In genomic region chr6:17816865-17817435, GRCm38 (mm10) we compare ENCODE assay signal across 8 mouse cellular contexts.
DNase-seq lines count a peak whose midpoint lies in the region; ATAC-seq and TF ChIP-seq lines count a peak whose summit lies in the region.

No protein-coding gene starts in this region.

- no peak overlapping the region for H3K9ac ChIP-seq in lung, embryonic 14.5 days
- H3K9ac ChIP-seq in intestine, embryonic 16.5 days (ENCODE audit: low read depth, low read length) = no peak overlapping the region

- ATAC-seq in lung, embryonic 14.5 days (ENCODE audit: insufficient read depth) = peak; percentile 47
- ATAC-seq in intestine, embryonic 16.5 days = peak; percentile 63

- H3K4me2 ChIP-seq in lung, embryonic 14.5 days = no peak overlapping the region
- H3K4me2 ChIP-seq in intestine, embryonic 16.5 days (ENCODE audit: low read depth, low read length) = no peak overlapping the region

- H3K36me3 ChIP-seq in lung, embryonic 14.5 days (ENCODE audit: insufficient read depth) = peaks cover 9% of the 10 kb centered on the region; the same call in 1 of the 2 replicates
- H3K36me3 ChIP-seq in intestine, embryonic 16.5 days (ENCODE audit: control insufficient read depth, insufficient read depth, low read length) = no peaks in the 10 kb centered on the region

- WGBS in lung, embryonic 14.5 days = 14% methylated on average over 3 of the region's 3 CpGs
- WGBS in intestine, embryonic 16.5 days = 16% methylated on average over 3 of the region's 3 CpGs

- H3K9me3 ChIP-seq in lung, embryonic 14.5 days (ENCODE audit: low read depth, low read length) = no peaks in the 10 kb centered on the region
- H3K9me3 ChIP-seq in intestine, embryonic 16.5 days (ENCODE audit: control insufficient read depth, low read length) = no peaks in the 10 kb centered on the region

- H3K27me3 ChIP-seq in lung, embryonic 14.5 days (ENCODE audit: insufficient read depth, low read length) = no peaks in the 10 kb centered on the region
- no peaks in the 10 kb centered on the region for H3K27me3 ChIP-seq in intestine, embryonic 16.5 days (replicated peaks; ENCODE audit: control insufficient read depth, insufficient read depth, low read length)

- no peak for TF ChIP-seq CTCF in lung, embryonic 14.5 days (IDR thresholded peaks at IDR 0.05; ENCODE audit: low read depth)

- H3K4me3 ChIP-seq in lung, embryonic 14.5 days (ENCODE audit: low read depth, low read length) = no peak overlapping the region
- no peak overlapping the region for H3K4me3 ChIP-seq in intestine, embryonic 16.5 days (ENCODE audit: low read length)

- no peak for DNase-seq in lung, embryonic 14.5 days
- DNase-seq in lung, adult 18-20 months = no peak
- peak; percentile 14 for DNase-seq in embryo, embryonic 9.5 days (ENCODE audit: extremely low spot score)
- DNase-seq in skeletal muscle tissue, adult 2 months (ENCODE audit: low read depth, low spot score) = peak; percentile 90
- no peak for DNase-seq in thymus, postnatal 10 days (ENCODE audit: low spot score in 2 of 2)
- no peak for DNase-seq in testis, postnatal 10 days (ENCODE audit: low spot score)
- DNase-seq in urinary bladder, postnatal 25 days (ENCODE audit: low spot score) = no peak

- no peaks in the 10 kb centered on the region for H3K4me1 ChIP-seq in lung, embryonic 14.5 days (ENCODE audit: insufficient read depth)
- H3K4me1 ChIP-seq in intestine, embryonic 16.5 days (ENCODE audit: control insufficient read depth, insufficient read depth, low read length) = peaks cover 9% of the 10 kb centered on the region; the same call in 1 of the 2 replicates

- H3K27ac ChIP-seq in lung, embryonic 14.5 days (ENCODE audit: low read depth) = no peak overlapping the region
- no peak overlapping the region for H3K27ac ChIP-seq in intestine, embryonic 16.5 days (ENCODE audit: low read length)

Comparison
In these comparisons a context has a peak if more than half of its experiments do, and no peak if none do; other contexts are left out.
1. DNase-seq: peak in embryo, embryonic 9.5 days (single experiment) and skeletal muscle tissue, adult 2 months (single experiment); none in lung, embryonic 14.5 days (single experiment), lung, adult 18-20 months (0 of 2), thymus, postnatal 10 days (0 of 2), testis, postnatal 10 days (single experiment) and urinary bladder, postnatal 25 days (single experiment).